Mouse (Mus musculus): Measurements from ENCODE around the gene Tubgcp3. TPM values are rescaled to one million over a fixed set of nuclear protein-coding genes. Genes with fewer than 3 reads are reported as not detected.

The Tubgcp3 gene
- polyA plus RNA-seq, 1 experiment from 2014 or later: 42.9 TPM

- Histone ChIP-seq H3K27me3 (ENCODE audit: control insufficient read depth, insufficient read depth, low read length) (no peaks in the 10 kb centered on the region; the same call in 1 of the 2 replicates), H3K4me2 (ENCODE audit: low read depth, low read length) (no peak overlapping the region), H3K4me1 (ENCODE audit: control insufficient read depth, insufficient read depth, low read length) (no peaks in the 10 kb centered on the region), H3K36me3 (ENCODE audit: control insufficient read depth, insufficient read depth, low read length) (no peaks in the 10 kb centered on the region), H3K9ac (replicated peaks; ENCODE audit: low read depth, low read length) (no peak overlapping the region), H3K4me3 (ENCODE audit: low read depth, low read length) (no peak overlapping the region), H3K27ac (ENCODE audit: low read depth, low read length) (no peak overlapping the region), H3K9me3 (ENCODE audit: control insufficient read depth, low read length) (no peaks in the 10 kb centered on the region)
- no peak for ATAC-seq (ENCODE audit: low read depth)
- WGBS: 77% methylated on average over 6 of the region's 6 CpGs
Measured at GRCm38 (mm10) chr8:12576739-12577138, 95.3 kb downstream of the Tubgcp3 start.

GRCm38 (mm10) chr8:12576003-12576402 is 96.0 kb downstream of the Tubgcp3 start:
- Histone ChIP-seq H3K27ac (ENCODE audit: low read depth, low read length) (no peak overlapping the region), H3K4me1 (ENCODE audit: control insufficient read depth, insufficient read depth, low read length) (no peaks in the 10 kb centered on the region), H3K9me3 (ENCODE audit: control insufficient read depth, low read length) (no peaks in the 10 kb centered on the region), H3K4me3 (ENCODE audit: low read depth, low read length) (no peak overlapping the region), H3K4me2 (ENCODE audit: low read depth, low read length) (no peak overlapping the region), H3K9ac (replicated peaks; ENCODE audit: low read depth, low read length) (no peak overlapping the region), H3K27me3 (ENCODE audit: control insufficient read depth, insufficient read depth, low read length) (no peaks in the 10 kb centered on the region; the same call in 1 of the 2 replicates), H3K36me3 (ENCODE audit: control insufficient read depth, insufficient read depth, low read length) (no peaks in the 10 kb centered on the region)
- no peak for ATAC-seq (ENCODE audit: low read depth)
- 80% methylated on average over 5 of the region's 5 CpGs for WGBS

- Histone ChIP-seq H3K9ac (replicated peaks; ENCODE audit: low read depth, low read length) (no peak within 1 kb of the TSS), H3K4me3 (ENCODE audit: low read depth, low read length) (no peak within 1 kb of the TSS), H3K27me3 (ENCODE audit: control insufficient read depth, insufficient read depth, low read length) (no peaks in the 10 kb centered on the region; the same call in 1 of the 2 replicates), H3K9me3 (ENCODE audit: control insufficient read depth, low read length) (no peaks in the 10 kb centered on the region), H3K4me1 (ENCODE audit: control insufficient read depth, insufficient read depth, low read length) (no peaks in the 10 kb centered on the region), H3K36me3 (ENCODE audit: control insufficient read depth, insufficient read depth, low read length) (no peaks in the 10 kb centered on the region), H3K4me2 (ENCODE audit: low read depth, low read length) (no peak within 1 kb of the TSS), H3K27ac (ENCODE audit: low read depth, low read length) (no peak within 1 kb of the TSS)
- no peak for ATAC-seq (ENCODE audit: low read depth)
- WGBS: 83% methylated on average over 14 of the region's 14 CpGs
Measured at GRCm38 (mm10) chr8:12572814-12573534, 99.1 kb downstream of the Tubgcp3 start, which contains the start of gene Spaca7. Gene Spaca7 (plus strand): TSS chr8:12573029.

GRCm38 (mm10) chr8:12566509-12566908 is 105.5 kb downstream of the Tubgcp3 start:
- no peaks in the 10 kb centered on the region for H3K4me1 ChIP-seq (ENCODE audit: control insufficient read depth, insufficient read depth, low read length)
- H3K27ac ChIP-seq (ENCODE audit: low read depth, low read length): no peak overlapping the region
- H3K4me3 ChIP-seq (ENCODE audit: low read depth, low read length): no peak overlapping the region
- no peak overlapping the region for H3K4me2 ChIP-seq (ENCODE audit: low read depth, low read length)
- WGBS: 63% methylated on average over 7 of the region's 7 CpGs
- no peaks in the 10 kb centered on the region for H3K9me3 ChIP-seq (ENCODE audit: control insufficient read depth, low read length)
- H3K36me3 ChIP-seq (ENCODE audit: control insufficient read depth, insufficient read depth, low read length): no peaks in the 10 kb centered on the region
- H3K27me3 ChIP-seq (ENCODE audit: control insufficient read depth, insufficient read depth, low read length): peaks cover 17% of the 10 kb centered on the region
- no peak overlapping the region for H3K9ac ChIP-seq (replicated peaks; ENCODE audit: low read depth, low read length)
- no peak for ATAC-seq (ENCODE audit: low read depth)

- WGBS: 53% methylated on average over 10 of the region's 10 CpGs
- no peaks in the 10 kb centered on the region for H3K4me1 ChIP-seq (ENCODE audit: control insufficient read depth, insufficient read depth, low read length)
Measured at GRCm38 (mm10) chr8:12565488-12565887, 106.6 kb downstream of the Tubgcp3 start.

GRCm38 (mm10) chr8:12564307-12564706 is 107.7 kb downstream of the Tubgcp3 start:
- peak; percentile 61 for ATAC-seq (ENCODE audit: low read depth)
- no peak overlapping the region for H3K4me3 ChIP-seq (ENCODE audit: low read depth, low read length)
- H3K9ac ChIP-seq (replicated peaks; ENCODE audit: low read depth, low read length): no peak overlapping the region
- 3% methylated on average over 4 of the region's 4 CpGs for WGBS
- H3K4me2 ChIP-seq (ENCODE audit: low read depth, low read length): no peak overlapping the region
- no peaks in the 10 kb centered on the region for H3K36me3 ChIP-seq (ENCODE audit: control insufficient read depth, insufficient read depth, low read length)
- H3K9me3 ChIP-seq (ENCODE audit: control insufficient read depth, low read length): no peaks in the 10 kb centered on the region
- no peaks in the 10 kb centered on the region for H3K4me1 ChIP-seq (ENCODE audit: control insufficient read depth, insufficient read depth, low read length)
- H3K27ac ChIP-seq (ENCODE audit: low read depth, low read length): no peak overlapping the region
- H3K27me3 ChIP-seq (ENCODE audit: control insufficient read depth, insufficient read depth, low read length): peaks cover 20% of the 10 kb centered on the region

More at GRCm38 (mm10) chr8:12565488-12565887, 106.6 kb downstream of the Tubgcp3 start:
- Histone ChIP-seq H3K27ac (ENCODE audit: low read depth, low read length) (no peak overlapping the region), H3K4me2 (ENCODE audit: low read depth, low read length) (no peak overlapping the region), H3K9ac (replicated peaks; ENCODE audit: low read depth, low read length) (no peak overlapping the region), H3K36me3 (ENCODE audit: control insufficient read depth, insufficient read depth, low read length) (no peaks in the 10 kb centered on the region), H3K4me3 (ENCODE audit: low read depth, low read length) (no peak overlapping the region), H3K9me3 (ENCODE audit: control insufficient read depth, low read length) (no peaks in the 10 kb centered on the region), H3K27me3 (ENCODE audit: control insufficient read depth, insufficient read depth, low read length) (peaks cover 18% of the 10 kb centered on the region)
- ATAC-seq (ENCODE audit: low read depth): no peak

Small RNAs within 50 kb of the gene (microRNA-seq; reads per million reads assigned to microRNA genes)
- gene Gm26483: not detected

Other genes starting within 250 kb of the Tubgcp3 start
- gene Spaca7, start 99.2 kb downstream of the Tubgcp3 start, polyA plus RNA-seq (2014; fragmentation: Nextera tagmentation; extraction: Ambion mirVana): not detected in 2 replicates
- 14.6 and 17.1 TPM in 2 replicates for gene Atp11a, start 84.8 kb upstream of the Tubgcp3 start, polyA plus RNA-seq (2014; fragmentation: Nextera tagmentation; extraction: Ambion mirVana)
- gene Mcf2l, start 201.6 kb upstream of the Tubgcp3 start, polyA plus RNA-seq (2014; fragmentation: Nextera tagmentation; extraction: Ambion mirVana): 140 and 147 TPM in 2 replicates